Mouse (Mus musculus): Measurements from ENCODE around the gene Arid1a. TPM values are rescaled to one million over a fixed set of nuclear protein-coding genes. Genes with fewer than 3 reads are reported as not detected.

The Arid1a gene
- polyA plus RNA-seq, 1 experiment from 2014 or later: 6.2 TPM

DNA sequence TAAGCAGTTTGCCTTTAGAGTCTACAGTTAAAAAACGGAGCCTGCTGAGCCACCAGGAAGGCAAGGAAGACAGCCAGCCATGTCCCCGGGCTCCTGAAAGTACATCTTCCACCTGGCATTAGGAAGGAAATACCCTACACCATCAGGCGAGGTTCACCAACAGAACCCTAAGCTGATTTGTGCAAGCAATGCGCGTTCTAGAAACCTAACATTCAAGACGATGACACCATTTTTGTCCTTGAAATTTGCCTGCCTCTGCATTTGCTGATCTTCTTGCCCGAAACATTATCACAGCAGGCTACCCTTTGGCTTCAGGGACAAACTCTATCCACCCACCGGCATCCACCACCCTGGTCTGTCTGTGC lies 82.3 kb downstream of the Arid1a start:
- H3K4me3 ChIP-seq (ENCODE audit: low read depth, low read length): peak overlapping the region; percentile 78; the same call in 1 of the 2 replicates
- peak overlapping the region; percentile 100 for H3K27ac ChIP-seq (ENCODE audit: low read depth)
- DNase-seq (no peak), ATAC-seq (no peak)
- WGBS (ENCODE audit: insufficient replicate concordance): 28% methylated on average over 8 of the region's 8 CpGs
- peaks cover 51% of the 10 kb centered on the region for H3K4me1 ChIP-seq (ENCODE audit: insufficient read depth)
- H3K36me3 ChIP-seq (replicated peaks; ENCODE audit: insufficient read depth, low read length): peaks cover 8% of the 10 kb centered on the region; the same call in 1 of the 2 replicates
- H3K4me2 ChIP-seq (ENCODE audit: low read depth, low read length): peak overlapping the region; percentile 95
- TF ChIP-seq CTCF (IDR thresholded peaks at IDR 0.05; ENCODE audit: low read depth) (no peak), EP300 (IDR thresholded peaks at IDR 0.05; ENCODE audit: low read depth) (no peak)
- no peaks in the 10 kb centered on the region for H3K9me3 ChIP-seq (ENCODE audit: low read length)
- peak overlapping the region; percentile 92 for H3K9ac ChIP-seq (replicated peaks)
- no peaks in the 10 kb centered on the region for H3K27me3 ChIP-seq (ENCODE audit: insufficient read depth, low read length)

DNA sequence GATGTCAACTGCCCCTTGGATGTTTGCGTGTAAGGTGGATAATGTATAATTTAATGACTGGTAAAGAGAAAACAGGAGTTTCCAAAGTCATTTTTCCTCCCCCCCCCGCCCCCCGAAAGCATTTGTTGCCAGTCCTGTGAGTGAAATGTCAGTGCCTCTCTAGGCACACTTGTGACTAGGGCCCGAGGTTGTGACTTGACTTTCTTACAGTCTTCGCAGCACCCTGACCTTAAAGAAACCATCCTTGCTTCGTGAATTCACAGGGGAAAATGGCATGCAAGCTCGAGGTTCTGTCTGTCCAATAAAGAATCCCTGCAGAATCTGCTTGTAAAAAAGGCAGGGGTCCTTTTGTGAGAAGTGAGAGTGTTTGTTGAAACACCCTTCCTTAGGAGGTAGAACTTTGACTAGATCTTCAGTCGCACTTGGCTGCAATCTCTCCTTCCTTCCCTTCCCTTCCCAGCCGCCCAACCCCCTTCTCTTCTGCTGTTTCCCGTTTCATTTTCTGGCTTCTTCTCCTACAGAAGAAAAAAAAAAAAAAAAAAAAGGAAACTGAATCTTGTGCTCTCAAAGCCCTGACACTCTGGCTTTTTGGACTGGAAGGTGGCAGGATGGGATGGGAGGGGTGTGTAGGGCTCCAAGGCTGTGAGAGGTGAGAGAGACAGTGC lies 82.8 kb downstream of the Arid1a start:
- H3K9ac ChIP-seq (replicated peaks): peak overlapping the region; percentile 92
- H3K27ac ChIP-seq (ENCODE audit: low read depth): peak overlapping the region; percentile 100
- WGBS (ENCODE audit: insufficient replicate concordance): 12% methylated on average over 10 of the region's 10 CpGs
- no peaks in the 10 kb centered on the region for H3K9me3 ChIP-seq (ENCODE audit: low read length)
- DNase-seq (peak; percentile 49), ATAC-seq (no peak)
- H3K4me1 ChIP-seq (ENCODE audit: insufficient read depth): peaks cover 51% of the 10 kb centered on the region
- H3K4me2 ChIP-seq (ENCODE audit: low read depth, low read length): peak overlapping the region; percentile 95
- H3K4me3 ChIP-seq (ENCODE audit: low read depth, low read length): peak overlapping the region; percentile 78
- peaks cover 12% of the 10 kb centered on the region; the same call in 1 of the 2 replicates for H3K36me3 ChIP-seq (replicated peaks; ENCODE audit: insufficient read depth, low read length)
- no peaks in the 10 kb centered on the region for H3K27me3 ChIP-seq (ENCODE audit: insufficient read depth, low read length)
- TF ChIP-seq EP300 (IDR thresholded peaks at IDR 0.05; ENCODE audit: low read depth): no peak
- no peak for TF ChIP-seq CTCF (IDR thresholded peaks at IDR 0.05; ENCODE audit: low read depth)

DNA sequence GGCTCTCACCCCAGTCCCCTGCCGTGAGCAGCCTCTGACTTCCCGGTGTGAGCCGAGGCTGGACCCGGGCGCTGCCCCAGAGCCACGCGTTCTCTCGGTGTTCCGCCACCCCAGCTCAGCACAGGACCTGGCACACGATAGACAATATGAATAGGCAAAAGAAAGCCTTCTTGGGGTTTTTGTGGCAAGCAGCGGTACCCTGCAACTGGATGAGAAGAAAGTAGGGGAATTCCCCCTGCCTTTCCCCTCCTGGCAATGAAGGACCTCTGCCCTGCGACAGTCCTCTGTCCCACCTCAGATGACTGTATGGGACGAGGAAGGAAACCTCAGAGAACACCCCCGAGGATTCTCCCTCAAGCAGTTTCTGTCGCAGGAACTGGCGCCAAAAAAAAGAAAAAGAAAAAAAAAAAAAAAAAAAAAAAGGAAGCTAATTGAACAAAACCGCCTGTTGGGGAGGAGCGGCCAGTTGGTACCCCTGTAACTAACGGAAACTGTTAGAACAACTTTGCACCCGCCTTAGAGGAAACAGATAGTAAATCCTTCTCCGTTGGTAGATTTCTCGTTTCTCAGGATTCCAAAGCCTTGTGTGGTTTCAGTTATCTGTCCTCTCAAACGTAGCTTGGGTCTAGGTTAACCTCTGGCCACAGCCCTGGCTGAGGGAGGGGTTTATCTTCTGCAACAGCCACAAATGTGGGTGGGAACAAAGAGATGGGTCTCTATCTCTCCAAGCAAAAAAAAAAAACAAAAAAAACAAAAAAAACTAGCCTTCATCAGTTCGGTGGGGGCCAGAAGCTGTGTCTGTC lies 83.5 kb downstream of the Arid1a start:
- peak; percentile 32 for ATAC-seq
- Histone ChIP-seq H3K27me3 (ENCODE audit: insufficient read depth, low read length) (no peaks in the 10 kb centered on the region), H3K4me3 (ENCODE audit: low read depth, low read length) (peak overlapping the region; percentile 78), H3K36me3 (replicated peaks; ENCODE audit: insufficient read depth, low read length) (peaks cover 14% of the 10 kb centered on the region), H3K4me2 (ENCODE audit: low read depth, low read length) (peak overlapping the region; percentile 95), H3K9ac (replicated peaks) (peak overlapping the region; percentile 92), H3K4me1 (ENCODE audit: insufficient read depth) (peaks cover 51% of the 10 kb centered on the region), H3K27ac (ENCODE audit: low read depth) (peak overlapping the region; percentile 100), H3K9me3 (ENCODE audit: low read length) (no peaks in the 10 kb centered on the region)
- WGBS (ENCODE audit: insufficient replicate concordance): under 1% methylated on average over 24 of the region's 24 CpGs
- peak; percentile 52 for DNase-seq
- TF ChIP-seq CTCF (IDR thresholded peaks at IDR 0.05; ENCODE audit: low read depth): no peak
- TF ChIP-seq EP300 (IDR thresholded peaks at IDR 0.05; ENCODE audit: low read depth): peak; percentile 85

DNA sequence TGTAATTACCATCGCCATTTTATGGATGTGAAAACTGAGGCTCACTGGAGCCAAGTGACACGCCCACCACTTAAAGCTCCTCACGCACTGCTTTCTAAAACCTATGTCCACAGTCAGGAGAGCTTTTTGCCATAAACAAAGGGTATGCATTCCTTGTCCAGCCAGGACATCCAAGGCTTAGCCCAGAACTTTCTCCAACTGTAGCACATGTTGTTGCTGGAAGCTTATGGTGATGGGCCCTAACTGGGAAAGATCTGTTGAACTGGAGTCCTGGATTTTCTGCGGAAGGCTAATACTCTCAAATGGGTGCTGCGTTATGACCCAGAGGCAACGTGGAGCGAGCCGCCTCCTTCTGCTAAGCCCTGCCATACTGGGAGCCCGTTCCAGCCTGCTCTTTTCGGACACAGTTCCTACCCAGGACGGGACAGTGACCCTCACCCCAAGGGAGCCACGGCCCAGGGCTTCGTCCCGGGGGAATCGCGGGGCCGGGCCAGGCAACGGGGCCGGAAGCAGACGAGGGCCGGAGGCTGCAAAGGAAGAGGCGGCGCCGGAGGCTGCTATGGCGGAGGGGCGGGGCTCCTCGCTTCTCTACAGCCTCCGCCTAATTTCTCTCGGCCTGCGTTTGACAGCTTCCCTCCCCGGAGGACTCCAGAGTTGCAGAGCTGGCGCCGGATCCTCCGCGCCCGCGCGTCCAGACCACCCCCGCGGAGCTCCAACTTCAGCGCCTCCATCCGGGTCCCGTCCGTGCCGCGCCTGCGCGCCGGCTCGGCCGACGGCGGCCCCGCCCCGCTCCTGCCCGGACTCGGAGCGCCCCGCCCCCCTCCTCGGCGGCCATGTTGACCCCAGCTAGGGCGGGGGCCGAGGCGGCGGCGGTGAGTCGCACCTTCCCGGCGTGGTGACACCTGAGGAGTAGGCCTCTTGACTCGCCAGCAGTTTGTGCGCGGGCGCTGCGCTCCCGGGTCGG lies 84.4 kb downstream of the Arid1a start, which contains the start of gene Pigv:
Gene Pigv, minus strand, starts transcription at position 767 of the 964 bp plus-strand sequence.
- WGBS (ENCODE audit: insufficient replicate concordance): under 1% methylated on average over 48 of the region's 76 CpGs
- peaks cover 51% of the 10 kb centered on the region for H3K4me1 ChIP-seq (ENCODE audit: insufficient read depth)
- ATAC-seq: peak; percentile 86

DNA sequence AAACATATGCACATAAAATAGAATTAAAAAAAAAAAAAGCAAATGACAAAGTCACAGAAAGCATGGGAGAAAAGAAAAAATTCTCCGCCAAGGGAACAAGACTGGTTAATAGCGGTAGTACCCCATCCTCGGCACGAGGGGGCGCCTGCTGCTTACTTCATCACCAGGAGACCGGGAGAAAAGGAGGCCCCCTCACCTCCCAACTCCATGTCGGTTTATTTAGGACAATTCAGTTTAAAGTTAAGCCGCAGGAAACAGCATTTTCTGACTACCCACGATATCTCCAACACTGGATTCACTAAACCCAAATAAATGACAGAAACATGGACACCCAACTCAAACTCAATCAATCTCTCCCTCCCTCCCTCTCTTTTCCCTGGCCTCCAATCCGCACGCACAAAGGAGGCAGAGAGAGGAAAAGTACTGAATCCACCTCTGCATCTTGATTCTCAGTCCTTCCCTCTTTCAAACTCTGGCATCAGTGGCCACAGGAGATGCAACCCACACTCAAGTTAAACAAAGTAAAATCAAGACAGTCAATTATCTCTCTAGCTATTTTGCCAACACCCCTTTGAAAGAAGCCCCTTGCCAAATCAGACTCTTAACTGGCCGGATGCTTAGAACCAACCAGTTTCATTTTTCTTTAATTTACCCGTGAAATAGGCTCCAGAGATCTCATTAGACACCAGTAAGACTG lies 85.2 kb downstream of the Arid1a start:
- ATAC-seq (no peak), DNase-seq (peak; percentile 88)
- TF ChIP-seq CTCF (IDR thresholded peaks at IDR 0.05; ENCODE audit: low read depth) (peak; percentile 93), EP300 (IDR thresholded peaks at IDR 0.05; ENCODE audit: low read depth) (no peak)
- peak overlapping the region; percentile 95 for H3K4me2 ChIP-seq (ENCODE audit: low read depth, low read length)
- H3K4me3 ChIP-seq (ENCODE audit: low read depth, low read length): peak overlapping the region; percentile 78
- peaks cover 48% of the 10 kb centered on the region for H3K4me1 ChIP-seq (ENCODE audit: insufficient read depth)
- peaks cover 21% of the 10 kb centered on the region for H3K36me3 ChIP-seq (replicated peaks; ENCODE audit: insufficient read depth, low read length)
- peak overlapping the region; percentile 92 for H3K9ac ChIP-seq (replicated peaks)
- H3K9me3 ChIP-seq (ENCODE audit: low read length): no peaks in the 10 kb centered on the region
- peak overlapping the region; percentile 100 for H3K27ac ChIP-seq (ENCODE audit: low read depth)
- H3K27me3 ChIP-seq (ENCODE audit: insufficient read depth, low read length): no peaks in the 10 kb centered on the region
- WGBS (ENCODE audit: insufficient replicate concordance): 3% methylated on average over 13 of the region's 13 CpGs

More for the DNA sequence above, 84.4 kb downstream of the Arid1a start, which contains the start of gene Pigv:
- H3K9ac ChIP-seq (replicated peaks): peak within 1 kb of the TSS; percentile 92
- H3K9me3 ChIP-seq (ENCODE audit: low read length): no peaks in the 10 kb centered on the region
- peak; percentile 96 for DNase-seq
- peak within 1 kb of the TSS; percentile 78 for H3K4me3 ChIP-seq (ENCODE audit: low read depth, low read length)
- H3K4me2 ChIP-seq (ENCODE audit: low read depth, low read length): peak within 1 kb of the TSS; percentile 95
- H3K27me3 ChIP-seq (ENCODE audit: insufficient read depth, low read length): no peaks in the 10 kb centered on the region
- peak within 1 kb of the TSS; percentile 100 for H3K27ac ChIP-seq (ENCODE audit: low read depth)
- peaks cover 21% of the 10 kb centered on the region for H3K36me3 ChIP-seq (replicated peaks; ENCODE audit: insufficient read depth, low read length)
- peak; percentile 13; the same call in 1 of the 2 replicates for TF ChIP-seq CTCF (IDR thresholded peaks at IDR 0.05; ENCODE audit: low read depth)
- TF ChIP-seq EP300 (IDR thresholded peaks at IDR 0.05; ENCODE audit: low read depth): no peak

Measured in liver, postnatal 0 days (tissue).